Mouse (Mus musculus) kidney, postnatal 0 days (tissue): ENCODE results near the gene Scn8a. TPM values are rescaled to one million over a fixed set of nuclear protein-coding genes. Genes with fewer than 3 reads are reported as not detected.

Experiments
- ATAC-seq: fragments of 200-750 bp; cut with Nextera tagmentation; replicated peaks from 2 replicates; pipeline ENCODE4 v1.8.0; 2017; ENCODE audit warnings: low read depth, moderate number of reproducible peaks, moderate TSS enrichment, moderate library complexity; ENCODE audit not compliant: low FRiP score
- DNase-seq: peaks from one replicate; pipeline ENCODE4 v3.0.0-alpha.2; 2016; ENCODE audit warnings: low spot score
- H3K27ac ChIP-seq: fragments of 300-500 bp; sonication (generic); 2 replicates; pipeline ENCODE4 v1.5.1; 2014; ENCODE audit warnings: mild to moderate bottlenecking
- H3K27me3 ChIP-seq: fragments of 300-500 bp; sonication (generic); 2 replicates; pipeline ENCODE4 v1.6.1; 2014; ENCODE audit warnings: low read length, mixed read lengths; ENCODE audit not compliant: insufficient read depth
- H3K36me3 ChIP-seq: fragments of 300-500 bp; sonication (generic); 2 replicates; pipeline ENCODE4 v1.6.1; 2014; ENCODE audit warnings: low read length, mixed read lengths; ENCODE audit not compliant: insufficient read depth
- H3K4me1 ChIP-seq: fragments of 300-500 bp; sonication (generic); replicated peaks from 2 replicates; pipeline ENCODE4 v1.6.1; 2014; ENCODE audit warnings: antibody characterized with exemption, low read length, mixed read lengths; ENCODE audit not compliant: insufficient read depth
- H3K4me2 ChIP-seq: fragments of 300-500 bp; sonication (generic); 2 replicates; pipeline ENCODE4 v1.6.1; 2014; ENCODE audit warnings: mild to moderate bottlenecking, low read length, moderate library complexity, mixed read lengths
- H3K4me3 ChIP-seq: fragments of 300-500 bp; sonication (generic); replicated peaks from 2 replicates; pipeline ENCODE4 v1.5.1; 2014; ENCODE audit warnings: low read depth, low read length
- H3K9ac ChIP-seq: fragments of 300-500 bp; sonication (generic); 2 replicates; pipeline ENCODE4 v1.6.1; 2014; ENCODE audit warnings: low read depth, low read length
- H3K9me3 ChIP-seq: fragments of 300-500 bp; sonication (generic); replicated peaks from 2 replicates; pipeline ENCODE4 v1.6.1; 2016; ENCODE audit warnings: low read length, inconsistent platforms, mixed read lengths
- CTCF ChIP-seq: IDR thresholded peaks from 2 replicates; pipeline ENCODE4 v1.5.1; 2016; ENCODE audit warnings: antibody characterized with exemption, low read depth, mild to moderate bottlenecking, moderate library complexity
- WGBS: fragments of 180-500 bp; shearing (Covaris S2); extraction: QIAGEN DNeasy Blood & Tissue Kit; methylation state at CpG from one replicate; pipeline ENCODE4 v1.1.7; 2014; 5-methylcytosine and 5-hydroxymethylcytosine counted together
- polyA plus RNA-seq: library from polyadenylated mRNA; unstranded; fragments of >200 nt; fragmentation: Nextera tagmentation; extraction: Ambion mirVana; gene quantifications from 2 replicates; pipeline ENCODE4 v1.2.1, GENCODE M21; 2015

Gene Scn8a
- polyA plus RNA-seq, 1 experiment from 2014 or later: 5.9 TPM

DNA sequence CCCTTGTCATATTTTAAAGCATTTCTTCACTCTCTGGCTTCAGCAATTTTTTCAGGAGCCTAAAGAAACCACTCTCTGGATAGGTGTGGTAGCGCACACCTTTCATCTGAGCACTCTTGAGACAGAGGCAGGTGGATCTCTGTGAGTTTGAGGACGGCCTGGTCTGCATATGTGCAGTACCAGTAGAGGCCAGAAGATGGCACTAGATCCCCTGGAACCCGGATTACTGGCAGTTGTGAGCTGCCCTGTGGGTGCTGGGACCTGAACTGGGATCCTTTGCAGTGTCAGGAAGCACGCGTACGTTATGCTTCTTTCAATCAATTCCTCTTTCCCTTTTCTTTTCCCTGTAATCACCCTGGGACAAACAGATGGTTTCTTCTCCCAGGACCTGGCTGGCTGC is 22.5 kb upstream of the Scn8a start:
- Histone ChIP-seq H3K27ac (no peak overlapping the region), H3K4me1 (no peaks in the 10 kb centered on the region; the same call in 1 of the 2 replicates), H3K9ac (no peak overlapping the region), H3K36me3 (no peaks in the 10 kb centered on the region), H3K27me3 (no peaks in the 10 kb centered on the region), H3K4me2 (no peak overlapping the region), H3K4me3 (no peak overlapping the region), H3K9me3 (no peaks in the 10 kb centered on the region; the same call in 1 of the 2 replicates)
- DNase-seq: no peak
- TF ChIP-seq CTCF: peak; percentile 33; the same call in 1 of the 2 replicates
- no peak for ATAC-seq
- 82% methylated on average over 6 of the region's 6 CpGs for WGBS

DNA sequence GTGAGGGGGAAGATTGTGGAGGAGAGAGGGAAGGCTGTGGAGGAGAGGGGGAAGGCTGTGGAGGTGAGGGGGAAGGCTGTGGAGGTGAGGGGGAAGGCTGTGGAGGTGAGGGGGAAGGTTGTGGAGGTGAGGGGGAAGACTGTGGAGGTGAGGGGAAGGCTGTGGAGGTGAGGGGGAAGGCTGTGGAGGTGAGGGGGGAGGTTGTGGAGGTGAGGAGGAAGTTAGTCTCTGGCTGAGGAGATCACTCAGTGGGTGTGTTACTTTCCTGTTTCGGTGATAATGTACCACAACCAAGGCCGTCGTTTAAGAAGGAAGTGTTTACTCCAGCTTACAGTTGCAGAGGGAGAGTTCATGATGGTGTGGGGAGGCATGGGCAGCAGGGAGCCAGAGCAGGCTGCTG is 12.1 kb upstream of the Scn8a start:
- no peaks in the 10 kb centered on the region for H3K9me3 ChIP-seq
- H3K9ac ChIP-seq: no peak overlapping the region
- H3K4me1 ChIP-seq: no peaks in the 10 kb centered on the region
- no peak overlapping the region for H3K27ac ChIP-seq
- ATAC-seq (no peak), DNase-seq (no peak)
- no peak overlapping the region for H3K4me3 ChIP-seq
- no peak overlapping the region for H3K4me2 ChIP-seq
- 71% methylated on average over 3 of the region's 3 CpGs for WGBS
- TF ChIP-seq CTCF: no peak
- H3K27me3 ChIP-seq: no peaks in the 10 kb centered on the region
- H3K36me3 ChIP-seq: no peaks in the 10 kb centered on the region

DNA sequence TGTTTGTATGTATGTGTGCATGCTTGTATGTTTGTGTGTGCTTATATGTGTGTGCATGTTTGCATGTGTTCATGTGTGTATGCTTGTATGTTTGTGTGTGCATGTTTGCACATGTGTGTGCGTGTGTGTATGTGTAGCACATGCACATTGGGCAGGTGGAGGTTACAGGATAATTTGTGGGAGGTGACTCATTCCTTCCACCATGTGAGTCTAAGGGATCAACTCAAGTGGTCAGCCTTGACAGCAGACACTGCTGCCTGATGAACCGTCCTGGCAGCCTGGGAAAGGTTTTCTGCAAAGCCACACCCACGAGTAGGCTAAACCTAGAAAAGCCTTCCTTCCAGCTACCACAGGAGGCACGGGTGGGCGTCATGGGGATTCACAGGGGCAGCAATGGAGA is 8.8 kb upstream of the Scn8a start:
- no peak for DNase-seq
- Histone ChIP-seq H3K9me3 (no peaks in the 10 kb centered on the region), H3K27ac (no peak overlapping the region), H3K9ac (no peak overlapping the region), H3K4me3 (no peak overlapping the region), H3K4me2 (no peak overlapping the region), H3K36me3 (no peaks in the 10 kb centered on the region), H3K27me3 (no peaks in the 10 kb centered on the region), H3K4me1 (no peaks in the 10 kb centered on the region)
- ATAC-seq: no peak
- 36% methylated on average over 5 of the region's 5 CpGs for WGBS
- no peak for TF ChIP-seq CTCF

DNA sequence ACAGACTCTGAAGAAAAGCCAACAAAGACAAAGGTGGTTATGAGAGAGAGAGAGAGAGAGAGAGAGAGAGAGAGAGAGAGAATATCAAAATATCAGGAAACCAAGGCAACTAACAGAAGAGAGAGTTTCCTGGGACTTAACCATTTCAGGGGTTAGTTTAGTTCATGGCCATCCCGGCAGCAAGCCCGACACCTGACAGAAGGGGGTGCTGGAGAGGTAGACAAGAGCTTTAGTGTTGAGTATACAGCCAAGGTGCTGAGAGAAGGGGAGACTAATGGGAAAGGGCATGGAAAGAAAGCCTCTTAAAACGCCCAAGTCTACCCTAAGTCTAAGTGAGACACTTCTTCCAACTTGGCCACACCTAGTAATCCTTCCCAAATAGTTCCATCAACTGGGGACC is 4.1 kb upstream of the Scn8a start:
- DNase-seq: no peak
- 40% methylated on average over 3 of the region's 3 CpGs for WGBS
- H3K27me3 ChIP-seq: peaks cover 3% of the 10 kb centered on the region; the same call in 1 of the 2 replicates

DNA sequence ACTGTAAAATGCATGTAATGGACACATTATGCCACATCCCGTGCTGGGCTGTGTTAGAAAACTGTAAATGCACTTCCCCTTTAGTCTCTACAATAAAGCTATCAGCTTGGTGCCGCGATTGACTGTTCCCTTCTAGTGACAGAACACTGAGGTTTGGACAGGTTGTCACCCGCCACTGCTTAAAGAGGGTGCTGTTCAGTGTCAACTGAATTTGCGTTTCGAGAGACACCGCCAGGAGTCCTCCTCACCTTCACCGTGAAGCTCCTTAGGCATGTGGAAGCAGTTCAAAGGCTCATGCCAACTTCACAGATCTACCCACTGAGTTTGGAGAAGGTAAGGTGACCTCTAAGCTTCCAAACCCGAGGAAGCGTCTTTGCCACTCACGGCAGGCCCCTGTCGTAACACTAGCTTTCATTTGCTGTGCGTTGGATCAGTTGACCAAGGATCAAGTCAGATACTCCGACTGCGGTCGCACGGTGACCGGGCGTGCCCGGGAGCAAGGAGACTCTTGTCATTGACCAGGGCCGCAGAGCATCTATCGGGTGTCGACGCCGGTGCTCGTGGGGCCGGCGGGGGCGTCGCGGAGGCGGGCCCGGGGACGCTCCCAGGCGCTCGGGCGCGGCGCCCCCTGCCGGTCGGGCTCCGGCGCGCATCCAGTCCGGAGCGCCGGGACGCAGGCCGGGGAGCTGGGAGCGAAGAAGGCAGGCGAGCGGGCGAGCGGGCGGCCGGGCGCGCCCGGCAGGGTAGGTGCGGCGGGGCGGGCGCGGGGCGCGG is 530 bp downstream of the Scn8a start:
- peaks cover 3% of the 10 kb centered on the region; the same call in 1 of the 2 replicates for H3K4me1 ChIP-seq
- peak overlapping the region; percentile 91 for H3K4me2 ChIP-seq
- no peak overlapping the region for H3K27ac ChIP-seq
- peaks cover 19% of the 10 kb centered on the region for H3K27me3 ChIP-seq
- peak overlapping the region; percentile 35 for H3K4me3 ChIP-seq
- WGBS: 5% methylated on average over 34 of the region's 66 CpGs
- TF ChIP-seq CTCF: peak; percentile 49; the same call in 1 of the 2 replicates
- ATAC-seq (peak; percentile 76), DNase-seq (peak; percentile 70)
- H3K36me3 ChIP-seq: no peaks in the 10 kb centered on the region
- H3K9ac ChIP-seq: 0 out of 2 replicates have a peak overlapping the region, but pooled peaks have one; percentile 61
- H3K9me3 ChIP-seq: no peaks in the 10 kb centered on the region

More for the DNA sequence above, 4.1 kb upstream of the Scn8a start:
- ATAC-seq: no peak
- Histone ChIP-seq H3K27ac (no peak overlapping the region), H3K4me3 (no peak overlapping the region), H3K36me3 (no peaks in the 10 kb centered on the region), H3K4me1 (no peaks in the 10 kb centered on the region), H3K9ac (no peak overlapping the region), H3K9me3 (no peaks in the 10 kb centered on the region), H3K4me2 (no peak overlapping the region)
- TF ChIP-seq CTCF: peak; percentile 15; the same call in 1 of the 2 replicates

DNA sequence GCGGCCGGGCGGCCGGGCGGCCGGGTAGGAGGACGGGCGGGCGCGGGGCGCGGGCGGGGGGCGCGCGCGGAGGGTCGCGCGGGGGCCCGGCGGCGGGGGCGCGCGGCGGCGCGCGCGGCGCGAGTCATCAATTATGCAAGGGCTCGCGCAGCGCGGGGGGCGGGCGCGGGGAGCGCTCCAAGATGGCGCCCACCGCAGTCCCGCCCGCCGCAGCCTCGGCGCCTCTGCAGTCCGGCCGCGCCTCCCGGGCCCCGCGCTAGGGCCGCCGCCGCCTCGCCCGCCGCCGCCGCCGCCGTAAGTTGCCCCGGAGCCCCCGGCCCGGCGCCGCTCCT is 1.1 kb downstream of the Scn8a start:
- Histone ChIP-seq H3K27me3 (peaks cover 19% of the 10 kb centered on the region), H3K36me3 (no peaks in the 10 kb centered on the region), H3K4me1 (peaks cover 3% of the 10 kb centered on the region; the same call in 1 of the 2 replicates), H3K9me3 (no peaks in the 10 kb centered on the region), H3K4me3 (peak overlapping the region; percentile 68), H3K9ac (peak overlapping the region; percentile 61), H3K27ac (no peak overlapping the region), H3K4me2 (peak overlapping the region; percentile 91)
- under 1% methylated on average over 36 of the region's 69 CpGs for WGBS
- DNase-seq: peak; percentile 51
- TF ChIP-seq CTCF: no peak
- peak; percentile 19; the same call in 1 of the 2 replicates for ATAC-seq
